Mouse (Mus musculus) erythroblast, embryonic 14.5 days (primary cell): ENCODE results near the gene Tekt1.

Experiments
- GATA1 ChIP-seq: IDR thresholded peaks from 2 replicates; pipeline ENCODE4 v1.6.1; 2012; ENCODE audit warnings: low read length, inconsistent platforms, mixed read lengths
- TAL1 ChIP-seq: IDR thresholded peaks from 3 replicates; pipeline ENCODE4 v1.6.1; 2012; ENCODE audit warnings: low read length, inconsistent platforms, mixed read lengths

DNA sequence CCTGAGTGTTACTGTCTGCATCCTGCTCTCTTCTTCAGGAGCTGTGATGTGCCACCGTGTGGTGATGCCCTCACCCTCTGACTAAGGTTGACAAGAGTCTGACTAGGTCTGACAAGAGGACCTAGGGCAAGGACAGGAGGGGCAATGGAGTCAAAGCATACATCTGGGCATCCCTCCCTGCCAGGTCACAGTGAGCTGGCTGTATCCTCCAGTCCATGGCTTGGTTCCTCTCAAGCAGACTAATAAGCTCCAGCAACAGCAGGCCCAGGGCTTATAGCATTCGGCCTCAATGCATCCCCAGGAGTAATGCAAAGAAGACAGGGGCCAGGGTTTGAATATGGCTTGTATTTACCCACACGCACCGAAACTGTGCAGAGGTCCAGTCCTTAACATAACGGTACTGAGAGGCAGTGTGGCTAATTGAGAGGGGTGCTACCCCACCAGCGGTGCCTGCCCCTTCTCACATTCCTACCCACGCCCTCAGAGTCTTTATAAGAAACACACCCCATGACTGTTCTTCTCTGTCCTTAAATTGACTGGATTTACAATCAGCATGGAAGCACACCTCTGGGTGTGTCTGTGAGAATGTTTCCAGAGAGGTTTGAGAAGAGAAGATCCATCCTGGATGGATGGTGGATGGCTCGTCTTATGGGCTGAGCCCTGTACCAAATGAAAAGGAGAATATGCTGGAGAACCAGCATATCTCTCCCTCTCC is 35.7 kb upstream of the Tekt1 start:
- TF ChIP-seq GATA1 (no peak), TAL1 (no peak)
